Mouse (Mus musculus) cortical plate, adult 2 months (tissue): ENCODE results near the gene Zfp358. TPM values are rescaled to one million over a fixed set of nuclear protein-coding genes. Genes with fewer than 3 reads are reported as not detected.

Source experiments
- H3K27ac ChIP-seq: fragments of 200-500 bp; 2 replicates; pipeline ENCODE4 v1.5.1; 2012; ENCODE audit warnings: low read length, control low read depth, inconsistent platforms; ENCODE audit not compliant: insufficient read depth
- H3K4me1 ChIP-seq: fragments of 200-500 bp; 2 replicates; pipeline ENCODE4 v1.6.1; 2011; ENCODE audit warnings: low read length; ENCODE audit not compliant: control insufficient read depth, insufficient read depth
- H3K4me3 ChIP-seq: fragments of 200-500 bp; 2 replicates; pipeline ENCODE4 v1.5.1; 2011; ENCODE audit warnings: mild to moderate bottlenecking, low read length, control low read depth; ENCODE audit not compliant: insufficient read depth
- CTCF ChIP-seq: fragments of 200-500 bp; IDR thresholded peaks from 2 replicates; pipeline ENCODE4 v1.5.1; 2011; ENCODE audit warnings: mild to moderate bottlenecking, control low read depth, low read length; ENCODE audit not compliant: insufficient read depth; ENCODE audit errors: extremely low read depth
- POLR2A ChIP-seq: fragments of 200-500 bp; IDR thresholded peaks from 2 replicates; pipeline ENCODE4 v1.6.1; 2011; ENCODE audit warnings: mild to moderate bottlenecking, low read length, control low read depth; ENCODE audit not compliant: insufficient read depth; ENCODE audit errors: extremely low read depth
- polyA plus RNA-seq: library from polyadenylated mRNA; depleted of rRNA; stranded (reverse); fragments of >200 nt; gene quantifications from 2 replicates; pipeline ENCODE4 v1.2.3, GENCODE M21; 2012

Zfp358 gene
- polyA plus RNA-seq, 1 experiment, result 52.5 TPM

DNA sequence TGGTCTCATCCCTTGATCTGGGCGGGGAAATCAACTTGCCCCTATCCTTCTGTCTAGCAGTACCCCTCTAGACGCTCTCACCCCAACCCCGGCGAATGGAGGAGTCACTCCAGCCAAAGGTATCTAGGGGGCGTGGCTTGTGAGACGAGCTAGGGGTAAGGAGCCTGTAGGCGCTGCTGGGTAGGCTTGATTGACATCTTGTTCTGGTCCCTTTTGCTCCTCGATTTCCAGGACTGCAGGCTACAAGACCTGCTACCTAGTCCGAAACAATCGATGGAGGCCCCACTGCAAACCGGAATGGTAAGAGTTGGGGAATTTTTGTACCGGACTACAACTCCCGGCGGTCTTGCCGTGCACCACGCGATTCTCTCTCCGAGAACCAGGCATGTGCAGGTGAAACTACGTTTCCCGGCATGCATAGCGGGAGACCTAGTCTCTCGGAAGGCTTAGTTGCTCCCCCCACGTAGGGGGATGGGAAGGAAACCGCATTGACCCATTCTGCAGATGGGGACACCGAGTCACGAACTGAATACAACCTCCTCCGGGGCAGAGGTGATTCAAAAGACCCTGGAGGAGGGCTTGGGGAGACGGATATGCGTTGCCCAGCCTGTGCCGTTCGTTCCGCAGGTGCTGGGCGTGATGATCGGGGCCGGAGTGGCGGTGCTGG is 23.6 kb downstream of the Zfp358 start:
- Histone ChIP-seq H3K4me1 (no peaks in the 10 kb centered on the region), H3K4me3 (peak overlapping the region; percentile 74), H3K27ac (peak overlapping the region; percentile 45)
- no peak for TF ChIP-seq CTCF

DNA sequence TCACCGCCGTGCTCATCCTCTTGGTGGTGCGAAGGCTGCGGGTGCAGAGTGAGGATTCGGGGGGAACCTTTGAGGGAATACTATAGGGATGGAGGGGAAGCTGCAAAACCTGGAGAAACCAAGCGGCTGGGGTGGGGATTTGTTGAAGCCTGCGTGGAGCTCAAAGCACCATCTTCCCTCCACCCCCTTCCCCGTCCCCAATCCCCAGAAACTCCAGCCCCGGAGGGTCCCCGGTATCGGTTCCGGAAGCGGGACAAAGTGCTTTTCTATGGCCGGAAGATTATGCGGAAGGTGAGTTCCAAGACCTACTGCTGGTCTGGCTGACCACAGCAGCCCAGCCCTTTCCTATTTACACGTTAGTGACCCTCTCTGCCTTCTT is 24.2 kb downstream of the Zfp358 start:
- Histone ChIP-seq H3K4me1 (no peaks in the 10 kb centered on the region), H3K4me3 (peak overlapping the region; percentile 74), H3K27ac (peak overlapping the region; percentile 44; the same call in 1 of the 2 replicates)
- TF ChIP-seq POLR2A, result no peak
- no peak for TF ChIP-seq CTCF

DNA sequence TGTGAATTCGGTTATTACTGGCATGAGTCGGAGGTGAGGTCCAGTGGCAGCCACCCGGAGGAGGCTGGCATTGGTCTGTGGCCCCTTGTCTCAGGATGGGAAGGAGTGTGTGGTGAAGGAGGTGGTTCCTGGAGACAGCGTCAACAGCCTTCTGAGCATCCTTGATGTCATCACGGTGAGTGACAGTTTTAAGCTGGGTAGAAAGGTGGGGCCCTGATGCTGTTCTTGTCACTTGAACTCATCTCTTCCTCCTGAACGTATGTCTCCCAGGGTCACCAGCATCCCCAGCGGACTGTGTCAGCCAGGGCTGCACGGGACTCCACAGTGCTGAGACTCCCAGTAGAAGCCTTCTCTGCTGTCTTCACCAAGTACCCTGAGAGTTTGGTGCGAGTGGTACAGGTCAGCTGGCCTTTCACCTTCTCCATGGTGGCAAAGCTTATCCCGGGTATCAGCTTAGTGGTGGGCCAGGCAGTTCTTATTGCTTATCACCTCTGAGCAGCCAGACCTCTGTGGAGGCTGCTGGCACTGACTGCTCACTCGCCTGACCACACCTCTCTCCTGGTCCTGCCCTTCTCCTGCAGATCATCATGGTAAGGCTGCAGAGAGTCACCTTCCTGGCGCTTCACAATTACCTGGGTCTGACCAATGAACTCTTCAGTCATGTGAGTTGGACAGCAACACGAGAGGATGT is 29.2 kb downstream of the Zfp358 start:
- Histone ChIP-seq H3K27ac (no peak overlapping the region), H3K4me3 (no peak overlapping the region), H3K4me1 (no peaks in the 10 kb centered on the region)
- TF ChIP-seq CTCF, result no peak
- TF ChIP-seq POLR2A, result no peak

DNA sequence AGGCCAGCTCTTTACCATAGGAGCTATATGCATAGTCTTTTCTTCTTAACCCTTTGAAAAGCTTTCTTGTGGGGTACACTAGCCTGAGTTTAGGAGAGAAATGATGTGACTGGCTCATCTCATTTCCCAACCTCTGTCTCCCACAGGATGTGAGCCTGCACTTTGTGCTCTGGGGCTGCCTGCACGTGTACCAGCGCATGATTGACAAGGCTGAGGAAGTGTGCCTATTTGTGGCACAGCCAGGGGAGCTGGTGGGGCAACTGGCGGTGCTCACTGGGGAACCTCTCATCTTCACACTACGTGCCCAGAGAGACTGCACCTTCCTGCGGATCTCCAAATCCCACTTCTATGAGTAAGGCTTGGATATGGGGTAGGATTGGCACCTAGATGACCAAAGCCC is 37.9 kb downstream of the Zfp358 start:
- TF ChIP-seq CTCF (no peak), POLR2A (no peak)
- Histone ChIP-seq H3K27ac (no peak overlapping the region), H3K4me3 (no peak overlapping the region), H3K4me1 (no peaks in the 10 kb centered on the region)

DNA sequence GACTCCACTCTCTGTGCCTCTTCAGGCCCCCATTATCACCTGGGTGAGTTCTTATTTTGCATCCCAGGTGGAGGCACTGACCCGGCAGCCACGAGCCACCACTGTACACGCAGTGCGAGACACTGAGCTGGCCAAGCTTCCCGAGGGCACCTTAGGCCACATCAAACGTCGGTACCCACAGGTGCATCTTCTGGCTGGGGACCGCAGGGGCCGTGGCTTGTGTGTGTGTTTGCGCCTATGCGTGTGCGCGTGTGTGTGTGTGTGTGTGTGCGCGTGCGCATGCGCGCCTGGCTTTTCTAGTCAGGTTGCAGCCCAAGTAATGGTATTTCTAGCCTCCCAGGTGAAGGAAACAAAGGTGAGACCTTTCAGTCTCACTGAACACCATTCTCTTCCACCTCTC is 39.0 kb downstream of the Zfp358 start:
- TF ChIP-seq CTCF, result no peak
- no peak for TF ChIP-seq POLR2A
- Histone ChIP-seq H3K4me1 (no peaks in the 10 kb centered on the region), H3K27ac (no peak overlapping the region), H3K4me3 (no peak overlapping the region)

DNA sequence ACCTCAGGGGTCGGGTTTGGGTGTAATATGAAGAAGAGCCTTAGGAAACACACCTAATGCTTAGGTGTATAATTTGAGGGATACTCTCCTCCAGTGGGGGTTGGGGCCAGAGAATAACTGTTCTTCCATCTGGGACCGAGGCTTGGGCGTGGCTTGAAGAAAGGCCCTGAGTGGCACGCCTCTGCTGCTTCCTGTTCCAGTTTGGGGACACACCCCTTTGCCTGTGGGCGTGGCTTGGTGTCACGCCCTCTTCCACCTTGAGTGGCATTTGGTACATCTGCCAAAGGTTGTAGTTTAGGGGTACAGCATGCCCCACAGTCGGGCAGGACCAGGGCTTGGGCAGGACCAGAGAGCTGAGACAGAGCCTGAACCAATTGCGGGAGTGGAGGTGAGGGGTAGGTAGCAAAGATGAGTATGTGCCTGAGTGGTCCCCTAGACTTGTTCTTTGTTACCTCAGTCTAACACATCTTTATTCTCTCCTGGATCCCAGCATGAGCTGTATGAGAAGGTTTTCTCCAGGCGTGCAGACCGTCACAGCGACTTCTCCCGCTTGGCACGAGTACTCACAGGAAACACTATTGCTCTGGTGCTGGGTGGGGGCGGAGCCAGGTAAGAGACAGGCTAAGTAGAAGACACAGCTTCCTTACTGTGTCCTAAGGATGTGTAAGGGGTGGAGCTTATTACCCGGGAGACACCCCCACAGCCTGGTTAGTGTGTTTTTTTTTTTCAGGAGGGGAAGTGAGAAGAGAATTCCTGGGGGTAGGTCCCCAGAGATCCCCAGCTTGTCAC is 43.3 kb downstream of the Zfp358 start:
- H3K4me3 ChIP-seq, result no peak overlapping the region
- no peak overlapping the region for H3K27ac ChIP-seq
- no peaks in the 10 kb centered on the region for H3K4me1 ChIP-seq
- TF ChIP-seq CTCF, result no peak
- no peak for TF ChIP-seq POLR2A

DNA sequence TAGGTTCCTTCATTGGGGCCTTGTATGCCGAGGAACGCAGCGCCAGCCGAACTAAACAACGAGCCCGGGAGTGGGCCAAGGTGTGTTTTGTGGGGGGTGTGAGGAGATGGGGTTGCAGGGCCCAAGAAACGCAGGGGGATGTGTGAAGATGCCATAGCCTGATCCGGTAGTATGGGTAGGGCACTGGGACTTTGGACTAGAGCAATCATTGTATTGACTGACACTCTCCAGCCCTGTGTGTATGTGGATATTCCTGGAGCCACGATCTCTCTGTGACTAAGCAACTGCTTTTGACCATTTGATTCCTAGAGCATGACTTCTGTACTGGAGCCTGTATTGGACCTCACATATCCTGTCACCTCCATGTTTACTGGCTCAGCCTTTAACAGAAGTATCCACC is 44.0 kb downstream of the Zfp358 start:
- Histone ChIP-seq H3K4me1 (no peaks in the 10 kb centered on the region), H3K27ac (no peak overlapping the region)
- TF ChIP-seq CTCF, result no peak
- no peak for TF ChIP-seq POLR2A

DNA sequence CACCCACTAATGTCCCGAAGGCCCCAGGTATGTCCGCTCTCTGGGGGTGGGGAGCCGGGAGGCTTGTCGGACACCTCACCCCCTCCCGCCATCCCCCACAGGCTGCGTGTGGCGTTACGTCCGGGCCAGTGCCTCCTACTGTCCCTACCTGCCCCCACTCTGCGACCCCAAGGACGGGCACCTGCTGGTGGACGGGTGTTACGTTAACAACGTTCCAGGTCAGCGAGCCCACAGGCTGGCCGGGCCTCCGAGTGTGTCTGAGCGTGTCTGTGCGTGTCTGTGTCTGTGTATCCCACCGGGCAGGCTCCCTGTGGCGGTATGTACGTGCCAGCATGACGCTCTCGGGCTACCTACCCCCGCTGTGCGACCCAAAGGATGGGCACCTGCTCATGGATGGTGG is 44.7 kb downstream of the Zfp358 start:
- Histone ChIP-seq H3K4me3 (no peak overlapping the region), H3K27ac (no peak overlapping the region), H3K4me1 (no peaks in the 10 kb centered on the region)
- TF ChIP-seq CTCF (no peak), POLR2A (no peak)

More for the DNA sequence above, 44.0 kb downstream of the Zfp358 start:
- no peak overlapping the region for H3K4me3 ChIP-seq

DNA sequence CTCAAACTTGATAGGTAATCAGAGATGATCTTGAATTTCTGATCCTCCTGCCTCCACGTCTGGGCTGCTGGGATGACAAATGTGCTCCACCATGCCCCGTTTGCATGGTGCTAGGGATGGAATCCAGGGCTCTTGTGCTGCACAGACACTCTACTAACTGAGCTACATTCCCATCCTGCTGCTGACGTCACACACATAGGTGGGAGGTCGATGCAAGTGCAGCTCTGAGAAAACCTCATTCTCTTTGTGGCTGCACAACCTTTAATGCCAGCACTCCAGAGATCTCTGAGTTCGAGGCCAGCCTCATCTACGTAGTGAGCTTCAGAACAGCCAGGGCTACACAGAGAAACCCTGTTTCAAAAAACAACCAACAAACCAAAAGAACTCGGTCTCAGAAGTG is 46.2 kb downstream of the Zfp358 start:
- Histone ChIP-seq H3K4me1 (no peaks in the 10 kb centered on the region), H3K27ac (no peak overlapping the region), H3K4me3 (no peak overlapping the region)
- no peak for TF ChIP-seq POLR2A

DNA sequence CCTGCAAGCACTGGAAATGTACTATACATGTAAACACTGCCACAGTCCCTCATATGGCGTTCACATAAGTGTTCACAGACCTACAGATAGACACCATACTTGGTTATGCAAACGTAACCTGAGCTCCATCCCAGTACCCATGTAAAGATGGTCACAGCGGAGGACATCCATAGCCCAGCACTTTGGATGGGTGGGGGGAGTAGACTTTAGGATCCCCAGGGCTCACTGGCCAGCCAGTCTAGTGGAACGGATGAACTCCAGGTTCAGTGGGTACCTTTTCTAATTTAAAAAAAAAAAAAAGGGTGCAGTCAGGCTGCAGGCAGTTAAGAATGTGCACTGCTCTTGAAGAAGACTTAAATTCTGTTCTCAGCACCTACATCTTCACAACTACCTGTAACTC is 47.1 kb downstream of the Zfp358 start:
- H3K4me1 ChIP-seq, result no peaks in the 10 kb centered on the region
- TF ChIP-seq CTCF (no peak), POLR2A (no peak)
- no peak overlapping the region for H3K27ac ChIP-seq
- H3K4me3 ChIP-seq, result no peak overlapping the region
